Mouse (Mus musculus): ENCODE data around the gene Tspear.

Tspear gene

GRCm38 (mm10) chr10:77926140-77926539, 239.8 kb downstream of the Tspear start:
- in situ Hi-C loops (cut with MboI, MseI): loop anchor here in 1 of 2 experiments (5.0 kb wide), 1 partner anchor 46 kb away; the partner anchor contains the start of gene Trpm2

DNA sequence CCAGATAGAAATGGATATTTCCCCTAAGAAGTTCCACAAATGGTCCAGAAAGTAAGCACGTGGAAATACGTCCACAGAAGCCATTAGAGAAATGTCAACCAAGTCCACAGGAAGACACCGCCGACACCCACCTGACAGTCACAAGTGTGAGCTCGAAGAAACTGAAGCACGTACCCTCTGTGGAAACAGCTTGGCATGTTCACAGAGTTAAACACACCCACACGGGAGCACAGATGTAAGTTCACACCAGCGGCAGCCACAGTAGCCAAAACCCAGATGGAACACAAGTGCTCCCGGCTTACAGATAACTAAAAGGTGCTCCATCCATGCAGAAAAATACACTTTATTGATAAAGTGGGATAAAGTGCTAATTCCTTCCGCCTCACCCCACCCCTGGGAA, 241.0 kb downstream of the Tspear start:
- in situ Hi-C loops (cut with MboI, MseI): loop anchor here in 1 of 2 experiments (5.0 kb wide), 1 partner anchor 45 kb away; the partner anchor contains the start of gene Trpm2

All from T-helper 17 cell (primary cell).